In genomic region chr6:114224399-114224798, GRCm38 (mm10) we compare ENCODE assay signal across 8 mouse cellular contexts. TPM values are rescaled to one million over a fixed set of nuclear protein-coding genes. Genes with fewer than 3 reads are reported as not detected.
A peak's percentile ranks its signal among the peaks of the same experiment; 100 is the strongest.
DNase-seq lines count a peak whose midpoint lies in the region; ATAC-seq and TF ChIP-seq lines count a peak whose summit lies in the region.

No protein-coding gene starts in this region.

- no peaks in the 10 kb centered on the region for H3K4me1 ChIP-seq in kidney, embryonic 16.5 days (ENCODE audit: insufficient read depth, low read length)
- H3K4me1 ChIP-seq in CH12.LX (ENCODE audit: control insufficient read depth in 1 of 2, insufficient read depth in 2 of 2): no peaks in the 10 kb centered on the region

- no peak for TF ChIP-seq EP300 in CH12.LX (IDR thresholded peaks at IDR 0.05; ENCODE audit: low read length)

- H3K36me3 ChIP-seq in kidney, embryonic 16.5 days (ENCODE audit: insufficient read depth, low read length): no peaks in the 10 kb centered on the region
- H3K36me3 ChIP-seq in CH12.LX (replicated peaks in 1 of 2; ENCODE audit: control insufficient read depth in 1 of 2, insufficient read depth in 1 of 2, low read length in 1 of 2): no peaks in the 10 kb centered on the region
- no peaks in the 10 kb centered on the region for H3K36me3 ChIP-seq in splenic B cell, adult 2 months (ENCODE audit: control insufficient read depth, insufficient read depth, low read length, poor library complexity, severe bottlenecking)

- 21% methylated on average over 4 of the region's 4 CpGs for WGBS in kidney, embryonic 16.5 days

- H3K9me3 ChIP-seq in kidney, embryonic 16.5 days (ENCODE audit: low read length): no peaks in the 10 kb centered on the region
- H3K9me3 ChIP-seq in CH12.LX (replicated peaks; ENCODE audit: low read length): no peaks in the 10 kb centered on the region

- no peak overlapping the region for H3K4me3 ChIP-seq in kidney, embryonic 16.5 days (ENCODE audit: low read length)
- H3K4me3 ChIP-seq in CH12.LX (replicated peaks in 1 of 3; ENCODE audit: low read depth in 2 of 3, low read length in 2 of 3, poor library complexity in 1 of 3): no peak overlapping the region
- H3K4me3 ChIP-seq in layer of hippocampus, adult 2 months: no peak overlapping the region

- no peak overlapping the region for H3K9ac ChIP-seq in kidney, embryonic 16.5 days (replicated peaks; ENCODE audit: low read length)
- no peak overlapping the region for H3K9ac ChIP-seq in CH12.LX (ENCODE audit: insufficient read depth, low read depth)

- no peak for ATAC-seq in kidney, embryonic 16.5 days (ENCODE audit: low FRiP score, low TSS enrichment)

- in situ Hi-C loops in CH12.LX (cut with MboI; ENCODE audit: low pct_ligation_motif_present, low pct_unique_long_range_greater_than_20kb, low sequenced_read_pairs): loop anchor here (10.0 kb wide), 1 partner anchor 80 kb away; no protein-coding TSS in a partner anchor

- peak in 1 of 2 experiments; percentile 56; a peak in 2 of 4 replicates for TF ChIP-seq CTCF in CH12.LX (conservative IDR thresholded peaks at IDR 0.05 in 1 of 2, IDR thresholded peaks at IDR 0.05 in 1 of 2; ENCODE audit: low read depth in 2 of 2, low read length in 2 of 2)
- peak; percentile 76 for TF ChIP-seq CTCF in brain, embryonic 14.5 days (IDR thresholded peaks at IDR 0.05; ENCODE audit: borderline replicate concordance, extremely low read depth, insufficient read depth, insufficient read length)
- TF ChIP-seq CTCF in layer of hippocampus, adult 2 months (conservative IDR thresholded peaks at IDR 0.05): peak; percentile 86

- TF ChIP-seq POLR2A in CH12.LX (IDR thresholded peaks at IDR 0.05; ENCODE audit: low read depth, low read length): no peak
- TF ChIP-seq POLR2A in brain, embryonic 14.5 days (IDR thresholded peaks at IDR 0.05; ENCODE audit: borderline replicate concordance, extremely low read depth, insufficient read depth, insufficient read length, poor library complexity, severe bottlenecking): no peak

- no peaks in the 10 kb centered on the region for H3K27me3 ChIP-seq in kidney, embryonic 16.5 days (ENCODE audit: insufficient read depth, low read length)
- peaks cover 89% of the 10 kb centered on the region for H3K27me3 ChIP-seq in CH12.LX (replicated peaks)
- H3K27me3 ChIP-seq in splenic B cell, adult 2 months (ENCODE audit: control insufficient read depth, insufficient read depth, low read length, poor library complexity, severe bottlenecking): no peaks in the 10 kb centered on the region

- H3K4me2 ChIP-seq in kidney, embryonic 16.5 days (replicated peaks; ENCODE audit: low read depth, low read length): no peak overlapping the region
- no peak overlapping the region for H3K4me2 ChIP-seq in CH12.LX (ENCODE audit: insufficient read depth, low read depth, poor library complexity, severe bottlenecking)

- peak; percentile 8 for DNase-seq in kidney, adult 18-20 months
- DNase-seq in CH12.LX (ENCODE audit: extremely low read depth): peak; percentile 6
- peak; percentile 70 for DNase-seq in brain, embryonic 14.5 days (ENCODE audit: low read depth)
- DNase-seq in layer of hippocampus, adult 2 months (ENCODE audit: low spot score in 2 of 2): peak in 1 of 2 experiments; percentile 51
- peak; percentile 3 for DNase-seq in splenic B cell, adult 2 months (ENCODE audit: low read depth, low spot score)
- DNase-seq in yolk sac, embryonic 10.5 days (ENCODE audit: low spot score): no peak
- no peak for DNase-seq in spleen, postnatal 10 days (ENCODE audit: low spot score in 2 of 2)

- dilution Hi-C loops in CH12.LX (cut with MboI; ENCODE audit: extremely low pct_ligation_motif_present, extremely low pct_unique_long_range_greater_than_20kb, low sequenced_read_pairs): no loop called here

- no peak overlapping the region for H3K27ac ChIP-seq in kidney, embryonic 16.5 days (ENCODE audit: low read length)
- no peak overlapping the region for H3K27ac ChIP-seq in CH12.LX (ENCODE audit: insufficient read depth, low read depth)
- no peak overlapping the region for H3K27ac ChIP-seq in layer of hippocampus, adult 2 months

- H3K79me2 ChIP-seq in CH12.LX (replicated peaks; ENCODE audit: control insufficient read depth, extremely low read depth, insufficient read depth, poor library complexity, severe bottlenecking): no peaks in the 10 kb centered on the region

- TF ChIP-seq RAD21 in CH12.LX (IDR thresholded peaks at IDR 0.05; ENCODE audit: low read depth, low read length): peak; percentile 46

TF ChIP-seq in CH12.LX, 34 proteins besides CTCF, POLR2A, EP300 and RAD21:
- TF ChIP-seq HCFC1 (IDR thresholded peaks at IDR 0.05; ENCODE audit: low read depth, low read length): no peak
- TF ChIP-seq ZKSCAN1 (IDR thresholded peaks at IDR 0.05; ENCODE audit: borderline replicate concordance, low read depth, low read length): no peak
- TF ChIP-seq BHLHE40 (IDR thresholded peaks at IDR 0.05; ENCODE audit: low read depth, low read length): no peak
- TF ChIP-seq SMC3 (IDR thresholded peaks at IDR 0.05; ENCODE audit: low read depth, low read length): peak; percentile 36
- TF ChIP-seq MYC (IDR thresholded peaks at IDR 0.05; ENCODE audit: low read depth, low read length): no peak
TF ChIP-seq in CH12.LX: peak in this region for 1.

RNA-seq across cellular contexts. Expression of gene Slc6a1, which starts 58.0 kb away (rescaled TPM):
- 0.16 and 0.17 TPM in 2 replicates for polyA plus RNA-seq in kidney, embryonic 16.5 days (2015; fragmentation: Nextera tagmentation; extraction: Ambion mirVana)
- 0.04 TPM in 1 of 2 replicates, not detected in the other for total RNA-seq in CH12.LX (2012; rRNA removed)
- not detected in 2 replicates for total RNA-seq in CH12.LX (2014; rRNA removed)
- not detected in 2 replicates for polyA plus RNA-seq in CH12.LX (2012; ENCODE audit: insufficient read length, low read depth)
- polyA plus RNA-seq in brain, embryonic 14.5 days (2012; rRNA removed): 210 and 269 TPM in 2 replicates
- 100 to 1,000 TPM; 282 to 286 TPM for total RNA-seq in layer of hippocampus, adult 2 months (2021)

Comparison
In these comparisons a context has a peak if more than half of its experiments do, and no peak if none do; other contexts are left out.
1. DNase-seq: peak in kidney, adult 18-20 months (single experiment), CH12.LX (single experiment), brain, embryonic 14.5 days (single experiment) and splenic B cell, adult 2 months (single experiment); none in yolk sac, embryonic 10.5 days (single experiment) and spleen, postnatal 10 days (0 of 2).
2. RNA of gene Slc6a1, which starts 58.0 kb away (polyA plus RNA-seq): 210 to 269 TPM in brain, embryonic 14.5 days; 0.16 to 0.17 TPM in kidney, embryonic 16.5 days and not detected in CH12.LX; every median in the first group is over 100 times any median in the second.